Mouse (Mus musculus) cerebellum, postnatal 25 days (tissue): ENCODE results near the gene Amfr.
A peak's percentile ranks its signal among the peaks of the same experiment; 100 is the strongest.

Source experiments
- DNase-seq, 2 experiments: peaks; one replicate each; pipeline ENCODE4 v3.0.0; 2021; ENCODE audit warnings: mixed read lengths in 2 of 2

The Amfr gene

GRCm38 (mm10) chr8:93981679-93982215 is 30.9 kb downstream of the Amfr start:
- DNase-seq: no peak

GRCm38 (mm10) chr8:93980141-93980540 is 32.5 kb downstream of the Amfr start:
- no peak for DNase-seq

GRCm38 (mm10) chr8:93976446-93977211 is 36.0 kb downstream of the Amfr start:
- DNase-seq: no peak

GRCm38 (mm10) chr8:93975358-93975757 is 37.3 kb downstream of the Amfr start:
- no peak for DNase-seq

GRCm38 (mm10) chr8:93974602-93975186 is 37.9 kb downstream of the Amfr start:
- no peak for DNase-seq

GRCm38 (mm10) chr8:93973831-93974375 is 38.7 kb downstream of the Amfr start:
- peak in 1 of 2 experiments; percentile 47 for DNase-seq

- DNase-seq: peak in 1 of 2 experiments; percentile 48
Measured at GRCm38 (mm10) chr8:93972971-93973734, 39.5 kb downstream of the Amfr start.

- no peak for DNase-seq
Measured at GRCm38 (mm10) chr8:93972211-93972610, 40.4 kb downstream of the Amfr start.

GRCm38 (mm10) chr8:93971451-93971850 is 41.2 kb downstream of the Amfr start:
- DNase-seq: no peak

- peak in 1 of 2 experiments; percentile 21 for DNase-seq
Measured at GRCm38 (mm10) chr8:93969626-93970340, 42.9 kb downstream of the Amfr start.

- DNase-seq: no peak
Measured at GRCm38 (mm10) chr8:93968293-93968692, 44.3 kb downstream of the Amfr start.

- peak; percentile 42 to 46 for DNase-seq
Measured at GRCm38 (mm10) chr8:93960909-93961308, 51.7 kb downstream of the Amfr start.

- no peak for DNase-seq
Measured at GRCm38 (mm10) chr8:93958402-93958801, 54.2 kb downstream of the Amfr start.

- DNase-seq: peak in 1 of 2 experiments; percentile 36
Measured at GRCm38 (mm10) chr8:93952511-93952910, 60.1 kb downstream of the Amfr start.

GRCm38 (mm10) chr8:93950133-93950532 is 62.5 kb downstream of the Amfr start:
- peak; percentile 62 for DNase-seq

GRCm38 (mm10) chr8:93946397-93946796 is 66.2 kb downstream of the Amfr start:
- DNase-seq: no peak

- no peak for DNase-seq
Measured at GRCm38 (mm10) chr8:93945781-93946180, 66.9 kb downstream of the Amfr start.

GRCm38 (mm10) chr8:93941636-93942054 is 71.0 kb downstream of the Amfr start:
- peak; percentile 71 to 79 for DNase-seq

GRCm38 (mm10) chr8:93940542-93941423 is 71.9 kb downstream of the Amfr start:
- DNase-seq: no peak

GRCm38 (mm10) chr8:93938193-93938592 is 74.4 kb downstream of the Amfr start:
- DNase-seq: no peak

GRCm38 (mm10) chr8:93933288-93933687 is 79.4 kb downstream of the Amfr start:
- no peak for DNase-seq
